Mouse (Mus musculus): ENCODE data around the gene Ino80e. TPM values are rescaled to one million over a fixed set of nuclear protein-coding genes. Genes with fewer than 3 reads are reported as not detected.

The Ino80e gene
- polyA plus RNA-seq, 1 experiment from 2014 or later: 67.7 TPM

DNA sequence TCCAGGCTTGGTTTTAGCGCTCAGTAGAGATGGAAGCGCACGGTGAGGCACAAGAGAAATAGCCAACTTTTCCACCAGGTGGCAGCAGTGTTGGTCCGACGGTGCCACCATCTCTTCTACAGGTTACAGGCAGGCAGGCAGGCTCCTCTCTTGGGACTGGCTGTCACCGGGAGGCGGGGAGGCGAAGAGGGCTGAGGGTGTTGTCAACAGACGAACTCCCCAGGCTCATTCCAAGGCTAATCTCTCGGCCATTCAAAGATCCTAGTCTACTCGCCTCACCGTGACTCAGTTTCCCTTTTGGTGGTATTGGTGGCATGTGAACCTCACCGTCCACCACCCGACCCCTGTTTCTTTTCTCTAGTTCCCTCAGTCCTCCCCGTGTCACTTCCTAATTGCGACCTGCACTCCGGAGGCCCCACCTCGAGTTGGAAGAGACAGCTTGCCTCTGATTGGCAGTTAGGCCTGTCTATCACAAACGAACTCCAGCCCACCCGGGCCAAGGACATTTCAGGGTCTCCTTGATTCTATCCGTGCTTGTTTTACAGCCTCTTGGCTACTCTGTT is 30.1 kb downstream of the Ino80e start:
- in situ Hi-C loops (cut with MboI; ENCODE audit: low pct_unique_long_range_greater_than_20kb): loop anchor here (5.0 kb wide), 1 partner anchor 120 kb away; the partner anchor contains the start of gene Sez6l2
- DNase-seq (ENCODE audit: low read depth, low spot score): no peak

DNA sequence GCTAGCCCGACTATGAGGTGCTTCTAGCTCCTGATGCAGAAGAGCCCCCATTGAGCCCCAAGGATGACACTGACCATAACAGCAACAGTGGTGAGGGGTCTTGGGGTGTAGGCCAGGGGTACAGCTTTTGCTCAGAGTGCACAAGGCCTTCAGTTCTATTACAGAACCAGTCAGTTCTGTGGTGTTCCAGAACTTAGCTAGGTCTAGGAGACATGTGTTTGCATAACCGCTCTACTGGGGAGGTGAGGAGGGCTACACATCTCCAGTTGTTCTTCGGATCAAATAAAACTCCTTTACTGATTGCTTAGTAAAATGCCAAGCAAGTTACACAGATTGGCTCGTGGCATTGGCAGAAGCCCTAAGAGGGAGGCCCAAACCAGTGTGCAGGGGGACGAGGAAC is 30.6 kb downstream of the Ino80e start, which contains the start of gene 4930451I11Rik:
Gene 4930451I11Rik (minus strand): TSS at position 101 of the 400 bp plus-strand sequence.
- ChIA-PET CTCF (interaction anchor here (0.7 to 1.2 kb wide), 4 partner anchors 10 to 337 kb away, joined by 3 to 5 read pairs (median 3); no protein-coding TSS in a partner anchor), POLR2A (interaction anchor here (0.9 kb wide), 1 partner anchor 19 kb away, joined by 3 read pairs; no protein-coding TSS in a partner anchor)
- ATAC-seq (no peak), DNase-seq (ENCODE audit: low read depth, low spot score) (no peak)
- no peaks in the 10 kb centered on the region for H3K27me3 ChIP-seq
- no peak for TF ChIP-seq CTCF (IDR thresholded peaks at IDR 0.05)
- in situ Hi-C loops (cut with MboI; ENCODE audit: low pct_unique_long_range_greater_than_20kb): loop anchor here (5.0 kb wide), 1 partner anchor 121 kb away; the partner anchor contains the start of gene Sez6l2

More for the DNA sequence above, 30.1 kb downstream of the Ino80e start:
- ChIA-PET CTCF (interaction anchor here (0.8 to 1.5 kb wide), 8 partner anchors 11 to 279 kb away, joined by 3 to 7 read pairs (median 4); partner anchors contain the start of gene Cdiptos), POLR2A (interaction anchor here (0.8 to 1.2 kb wide), 2 partner anchors 8 to 11 kb away, joined by 4 to 5 read pairs; no protein-coding TSS in a partner anchor)
- H3K27me3 ChIP-seq: no peaks in the 10 kb centered on the region
- TF ChIP-seq CTCF (IDR thresholded peaks at IDR 0.05): peak; percentile 79
- peak; percentile 56 for ATAC-seq

DNA sequence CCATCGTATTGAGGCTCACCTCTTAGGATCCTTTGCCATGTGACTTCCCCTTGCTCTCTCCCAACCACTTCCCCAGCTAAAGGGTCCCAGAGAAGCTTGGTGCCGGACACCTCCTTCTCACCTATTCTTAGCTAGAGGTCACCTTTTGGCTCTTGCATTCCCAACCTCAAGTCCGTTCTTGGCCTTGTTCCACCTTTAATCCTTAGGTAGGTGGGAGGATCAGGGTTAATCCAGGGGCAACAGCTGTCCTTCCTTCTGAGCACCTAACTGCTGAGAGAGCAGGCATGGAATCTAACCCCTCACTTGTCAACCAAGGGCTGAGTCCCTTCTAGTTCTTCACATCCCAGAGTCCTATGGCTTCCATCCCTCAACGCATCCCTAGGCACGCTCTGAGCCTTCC is 36.2 kb downstream of the Ino80e start:
- no peak for ATAC-seq
- no peaks in the 10 kb centered on the region for H3K27me3 ChIP-seq

DNA sequence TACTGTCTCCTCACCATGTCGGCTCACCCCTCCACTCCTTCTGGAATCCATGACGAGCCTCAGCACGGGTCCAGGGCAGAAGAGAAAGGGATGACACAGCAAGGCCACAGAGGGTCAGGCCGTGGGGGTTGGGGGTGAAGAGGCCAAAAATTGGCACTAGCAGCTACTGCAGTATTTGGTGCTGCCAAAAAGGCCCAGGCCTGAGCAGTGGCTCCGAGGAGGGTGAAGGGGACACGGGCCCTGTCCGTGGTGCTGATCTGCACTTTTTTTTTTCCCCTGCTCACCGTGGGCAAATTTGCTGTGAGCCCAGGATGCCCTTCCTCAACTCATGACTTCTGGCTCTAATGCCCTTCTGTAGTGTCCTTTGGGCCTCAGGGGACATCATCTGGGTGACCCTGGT is 36.8 kb downstream of the Ino80e start:
- no peaks in the 10 kb centered on the region for H3K27me3 ChIP-seq
- no peak for ATAC-seq
- TF ChIP-seq CTCF (IDR thresholded peaks at IDR 0.05): no peak
- ChIA-PET CTCF (interaction anchor here (1.3 kb wide), 1 partner anchor 279 kb away, joined by 3 read pairs; no protein-coding TSS in a partner anchor), POLR2A (no interaction called here)
- in situ Hi-C loops (cut with MboI; ENCODE audit: low pct_unique_long_range_greater_than_20kb): loop anchor here (5.0 kb wide), 1 partner anchor 287 kb away; no protein-coding TSS in a partner anchor
- DNase-seq (ENCODE audit: low read depth, low spot score): no peak

More for the DNA sequence above, 36.2 kb downstream of the Ino80e start:
- in situ Hi-C loops (cut with MboI; ENCODE audit: low pct_unique_long_range_greater_than_20kb): loop anchor here (5.0 kb wide), 1 partner anchor 286 kb away; no protein-coding TSS in a partner anchor
- POLR2A ChIA-PET: no interaction called here
- no peak for DNase-seq (ENCODE audit: low read depth, low spot score)
- no peak for TF ChIP-seq CTCF (IDR thresholded peaks at IDR 0.05)
- CTCF ChIA-PET: no interaction called here

DNA sequence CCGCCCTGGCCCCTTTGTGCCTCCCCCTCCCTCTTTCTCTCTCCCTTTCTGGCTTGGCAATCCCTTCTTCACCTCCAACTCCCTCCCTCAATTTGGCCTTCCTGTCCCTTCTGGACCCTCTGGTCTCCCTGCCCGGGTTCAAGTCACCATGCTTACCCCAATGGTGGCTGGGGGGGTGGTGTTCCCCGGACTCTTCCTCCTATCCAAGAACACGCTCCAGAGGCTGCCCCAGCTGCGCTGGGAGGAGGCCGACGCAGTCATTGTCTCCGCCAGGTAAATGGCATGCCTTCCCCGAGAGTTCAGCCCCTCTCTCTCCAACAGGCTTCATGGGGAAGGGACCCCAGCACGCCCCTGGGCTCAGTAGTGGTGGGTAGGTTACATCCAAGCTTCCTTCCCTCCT is 38.2 kb downstream of the Ino80e start:
- CTCF ChIA-PET: interaction anchor here (1.3 kb wide), 1 partner anchor 280 kb away, joined by 3 read pairs; no protein-coding TSS in a partner anchor
- H3K27me3 ChIP-seq: no peaks in the 10 kb centered on the region
- ATAC-seq (no peak), DNase-seq (ENCODE audit: low read depth, low spot score) (no peak)
- in situ Hi-C loops (cut with MboI; ENCODE audit: low pct_unique_long_range_greater_than_20kb): no loop called here
- POLR2A ChIA-PET: interaction anchor here (0.6 kb wide), 1 partner anchor 9 kb away, joined by 5 read pairs; no protein-coding TSS in a partner anchor
- no peak for TF ChIP-seq CTCF (IDR thresholded peaks at IDR 0.05)

DNA sequence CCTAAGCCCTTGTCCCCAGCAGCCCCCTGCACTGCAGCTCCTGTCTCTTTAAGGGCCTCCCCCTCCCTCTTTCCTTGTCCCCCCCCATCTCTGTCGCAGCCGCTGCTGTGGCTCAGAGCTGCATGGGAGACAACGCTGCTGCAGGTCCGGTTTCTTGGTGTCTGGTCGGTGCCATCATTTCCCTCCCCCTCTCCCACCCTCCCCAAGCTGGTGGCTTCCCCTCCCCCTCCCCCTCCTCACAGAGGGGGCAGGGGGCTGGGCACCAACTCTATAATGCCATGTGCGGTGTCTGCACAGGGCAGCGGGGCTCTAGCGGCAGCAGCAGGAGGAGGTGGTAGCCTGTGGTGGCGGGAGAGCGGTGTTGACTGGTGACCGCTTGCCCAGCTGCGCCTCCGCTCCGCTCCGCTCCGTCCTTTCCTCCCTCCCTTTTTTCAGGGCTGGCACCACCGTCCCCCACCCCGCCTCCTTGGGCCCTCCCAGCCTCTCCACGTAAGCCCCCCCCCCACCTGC is 38.9 kb downstream of the Ino80e start:
- in situ Hi-C loops (cut with MboI; ENCODE audit: low pct_unique_long_range_greater_than_20kb): no loop called here
- DNase-seq (ENCODE audit: low read depth, low spot score): no peak
- H3K27me3 ChIP-seq: no peaks in the 10 kb centered on the region
- POLR2A ChIA-PET: no interaction called here
- CTCF ChIA-PET: no interaction called here
- no peak for ATAC-seq
- no peak for TF ChIP-seq CTCF (IDR thresholded peaks at IDR 0.05)

DNA sequence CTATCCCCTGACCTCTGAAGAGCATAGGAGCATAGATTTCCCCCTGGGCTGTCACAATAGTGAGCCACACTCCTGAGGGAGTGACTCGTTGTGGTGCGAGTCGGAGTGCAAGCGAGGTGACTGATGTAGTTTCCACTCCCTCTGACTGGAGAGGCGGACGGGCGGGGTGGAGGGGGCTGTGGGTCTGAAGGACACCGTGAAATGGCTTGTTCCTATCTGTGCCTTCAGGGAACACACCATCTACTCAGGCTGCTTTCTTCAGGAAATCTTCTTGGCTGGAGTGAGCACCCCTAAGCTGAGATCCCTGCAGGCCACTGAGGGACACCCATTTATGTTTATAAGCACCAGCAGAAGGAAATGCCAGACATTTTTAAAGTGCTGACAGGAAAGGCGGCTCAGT is 39.4 kb downstream of the Ino80e start:
- in situ Hi-C loops (cut with MboI; ENCODE audit: low pct_unique_long_range_greater_than_20kb): no loop called here
- DNase-seq (ENCODE audit: low read depth, low spot score): no peak
- no peak for ATAC-seq
- H3K27me3 ChIP-seq: no peaks in the 10 kb centered on the region
- POLR2A ChIA-PET: no interaction called here
- CTCF ChIA-PET: interaction anchor here (2.4 kb wide), 1 partner anchor 13 kb away, joined by 6 read pairs; no protein-coding TSS in a partner anchor
- no peak for TF ChIP-seq CTCF (IDR thresholded peaks at IDR 0.05)

DNA sequence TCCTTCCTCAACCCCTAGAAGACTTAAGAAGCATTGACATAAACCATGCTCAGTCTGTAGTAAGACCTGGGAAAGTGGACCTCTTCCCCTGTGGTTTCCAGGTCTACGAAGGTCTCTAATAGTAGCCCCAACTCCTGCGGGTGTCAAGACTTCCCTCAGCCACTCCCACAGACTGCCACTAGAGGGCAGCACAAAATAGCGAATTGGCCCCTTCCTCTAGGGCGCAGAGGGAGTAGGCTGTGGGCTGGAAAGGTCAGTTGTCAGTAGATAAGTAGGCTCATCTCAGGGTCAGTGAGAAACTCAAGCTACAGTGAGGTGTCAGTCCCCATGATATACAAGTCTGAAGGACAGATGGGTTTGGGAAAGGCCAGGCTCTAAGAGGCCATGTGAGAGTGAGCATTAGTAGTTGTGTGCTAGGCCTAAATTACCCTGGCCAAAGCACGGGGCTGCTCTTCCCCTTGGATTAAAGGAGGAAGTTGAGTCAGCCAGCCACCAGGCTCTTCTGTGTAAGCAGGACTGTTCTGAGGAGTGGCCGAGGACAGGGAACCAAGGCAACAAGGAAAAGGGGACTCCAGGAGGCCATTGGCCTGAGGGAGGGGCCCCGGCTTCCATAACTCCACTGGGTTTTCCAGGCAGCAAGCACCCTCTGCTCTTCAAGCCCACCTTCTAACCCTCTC is 40.2 kb downstream of the Ino80e start:
- ATAC-seq (no peak), DNase-seq (ENCODE audit: low read depth, low spot score) (no peak)
- ChIA-PET POLR2A (no interaction called here), CTCF (interaction anchor here (0.8 to 2.4 kb wide), 8 partner anchors 9 to 289 kb away, joined by 3 to 6 read pairs (median 4); partner anchors contain the start of gene 4930451I11Rik)
- no peaks in the 10 kb centered on the region for H3K27me3 ChIP-seq
- in situ Hi-C loops (cut with MboI; ENCODE audit: low pct_unique_long_range_greater_than_20kb): no loop called here
- peak; percentile 96 for TF ChIP-seq CTCF (IDR thresholded peaks at IDR 0.05)

DNA sequence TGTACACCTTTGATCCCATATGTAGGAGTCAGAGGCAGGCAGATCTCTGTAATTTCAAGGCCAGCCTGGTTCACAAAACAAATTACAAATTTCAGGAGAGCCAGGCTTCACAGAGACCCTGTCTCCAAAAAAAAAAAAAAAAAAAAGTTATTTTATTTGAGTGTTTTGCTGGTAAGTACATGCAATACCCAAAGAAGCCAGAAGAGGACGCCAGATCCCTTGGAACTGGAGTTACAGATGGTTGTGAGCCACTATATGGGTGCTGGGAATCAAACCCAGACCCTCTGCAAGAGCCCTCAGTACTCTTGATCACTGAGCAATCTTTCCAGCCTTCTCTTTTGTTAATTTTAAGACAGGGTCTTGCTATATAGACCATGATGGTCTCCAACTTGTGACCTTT is 43.4 kb downstream of the Ino80e start:
- ChIA-PET POLR2A (no interaction called here), CTCF (no interaction called here)

DNA sequence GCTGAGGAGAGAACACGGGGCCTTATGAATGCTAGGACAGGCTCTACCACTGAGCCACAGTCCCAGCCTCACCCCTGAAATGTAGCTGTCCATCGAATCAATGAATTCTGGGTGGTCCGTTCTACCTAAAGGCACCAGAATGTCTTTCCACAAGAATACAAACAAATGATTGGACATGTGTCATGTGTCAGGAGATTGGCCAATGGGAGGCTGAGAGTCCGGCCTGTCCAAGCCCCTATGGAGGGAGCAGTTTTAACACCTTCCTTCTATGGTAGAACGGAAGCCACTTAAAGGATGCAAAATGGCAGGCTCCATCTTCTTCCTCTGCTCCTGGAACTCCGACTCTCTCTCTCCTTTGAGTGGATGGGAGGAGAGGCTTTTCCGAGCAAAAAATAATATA is 44.6 kb downstream of the Ino80e start:
- ChIA-PET POLR2A (interaction anchor here (1.0 kb wide), 1 partner anchor 18 kb away, joined by 4 read pairs; no protein-coding TSS in a partner anchor), CTCF (no interaction called here)
- DNase-seq (ENCODE audit: low read depth, low spot score) (no peak), ATAC-seq (no peak)
- in situ Hi-C loops (cut with MboI; ENCODE audit: low pct_unique_long_range_greater_than_20kb): no loop called here
- TF ChIP-seq CTCF (IDR thresholded peaks at IDR 0.05): no peak
- H3K27me3 ChIP-seq: no peaks in the 10 kb centered on the region

More for the DNA sequence above, 43.4 kb downstream of the Ino80e start:
- TF ChIP-seq CTCF (IDR thresholded peaks at IDR 0.05): no peak
- no peak for ATAC-seq
- DNase-seq (ENCODE audit: low read depth, low spot score): no peak
- in situ Hi-C loops (cut with MboI; ENCODE audit: low pct_unique_long_range_greater_than_20kb): no loop called here
- no peaks in the 10 kb centered on the region for H3K27me3 ChIP-seq
